Mouse (Mus musculus) layer of hippocampus, adult 6 months (tissue): ENCODE measurements around the gene Fastkd5. TPM values are rescaled to one million over a fixed set of nuclear protein-coding genes. Genes with fewer than 3 reads are reported as not detected.

Experiments
- long read RNA-seq, 2 experiments: library from polyadenylated mRNA; unstranded; transcript quantifications; one replicate each; pipeline ENCODE4 v2.0.0; 2019 to 2020
- polyA plus RNA-seq: library from polyadenylated mRNA; unstranded; fragments of <200 nt; fragmentation: Nextera tagmentation; gene quantifications from 2 replicates; pipeline ENCODE4 v1.2.3, GENCODE M21; 2021

Fastkd5 gene
- polyA plus RNA-seq, result 4.0 and 5.0 TPM in 2 replicates
- long read RNA-seq, experiment 1, partial matches to known transcripts, result 0 of 5 reads
- long read RNA-seq, experiment 1, other reads (novel, unspliced or antisense), result 0 of 5 reads
- long read RNA-seq, experiment 2, transcript Fastkd5-201 (2 exons, 3,015 nt), result major isoform, 10 of 14 reads
- long read RNA-seq, experiment 2, partial matches to known transcripts, result 0 of 14 reads
- long read RNA-seq, experiment 2, other reads (novel, unspliced or antisense), result 1 of 14 reads

DNA sequence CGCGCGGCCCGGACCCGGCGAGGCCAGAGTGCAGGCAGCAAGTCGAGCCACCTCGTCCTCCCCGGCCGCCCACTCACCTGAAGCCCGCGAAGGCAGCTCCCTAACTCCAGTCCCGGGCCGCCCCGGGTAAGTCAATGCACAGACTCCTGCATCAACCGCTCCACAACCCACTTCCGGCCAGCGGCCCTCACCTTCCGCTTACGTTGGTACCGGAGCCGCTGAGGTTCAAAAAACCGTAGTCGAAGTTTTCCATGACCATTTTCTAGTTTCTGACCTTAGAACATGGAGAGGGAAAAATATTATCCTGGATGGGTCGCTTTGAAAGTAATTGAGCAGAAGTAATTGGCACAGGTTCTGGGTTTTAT is at the start of gene Fastkd5, which contains the start of gene Ubox5:
Gene Fastkd5, minus strand, starts transcription at position 189 of the 365 bp plus-strand sequence.
Gene Ubox5, minus strand, starts transcription at position 200 of the 365 bp plus-strand sequence.

DNA sequence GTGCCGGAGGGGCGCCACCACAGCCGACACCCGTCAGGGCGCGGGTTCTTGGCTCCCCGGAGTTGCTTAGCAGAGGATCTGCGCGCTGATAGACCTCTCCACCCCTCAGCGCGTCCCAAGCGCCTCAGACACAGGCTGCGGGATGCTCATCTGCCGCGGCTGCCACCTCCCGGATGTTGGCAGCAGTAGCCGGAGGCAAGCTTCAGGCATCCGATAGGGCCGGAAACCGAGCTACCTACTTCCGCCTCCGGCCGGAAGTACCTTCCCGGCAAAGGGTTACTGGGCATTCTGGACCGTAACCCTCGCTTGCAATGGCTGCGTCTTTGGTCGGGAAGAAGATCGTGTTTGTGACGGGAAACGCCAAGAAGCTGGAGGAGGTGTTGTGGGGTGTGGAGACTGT is 37.7 kb upstream of the Fastkd5 start, which contains the start of gene Itpa:
Gene Itpa, plus strand, starts transcription at position 52 of the 400 bp plus-strand sequence.

DNA sequence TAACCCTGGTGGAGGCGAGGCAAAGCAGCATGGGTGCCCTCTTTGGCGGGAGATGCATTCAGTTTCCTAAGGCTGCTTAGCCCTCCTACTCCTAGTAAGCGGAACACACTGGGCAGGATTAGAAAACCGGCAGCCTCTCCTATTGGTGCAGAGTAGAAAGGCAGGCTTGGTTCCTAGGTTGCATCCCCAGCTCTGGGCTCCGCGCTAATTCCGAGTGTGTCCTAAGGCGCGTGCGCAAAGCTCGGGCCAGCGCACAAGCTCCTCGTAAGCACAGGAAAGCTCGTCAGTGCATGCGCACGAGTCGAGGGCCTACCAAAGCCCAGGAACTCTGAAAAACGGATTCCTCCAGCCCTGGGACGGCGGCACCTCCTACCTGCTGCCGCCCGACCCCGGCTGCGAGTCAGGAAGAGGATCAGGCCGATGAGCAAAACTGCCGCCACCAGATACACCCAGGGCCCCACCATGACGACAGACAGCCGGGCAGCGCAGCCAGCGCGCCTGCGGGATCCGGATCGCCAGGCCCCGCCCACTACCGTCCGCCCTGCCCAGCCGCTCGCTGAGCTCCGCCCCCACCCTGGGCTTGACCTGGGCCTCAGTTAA is 34.4 kb upstream of the Fastkd5 start, which contains the start of gene Ddrgk1:
Gene Ddrgk1, minus strand, starts transcription at position 558 of the 600 bp plus-strand sequence.

DNA sequence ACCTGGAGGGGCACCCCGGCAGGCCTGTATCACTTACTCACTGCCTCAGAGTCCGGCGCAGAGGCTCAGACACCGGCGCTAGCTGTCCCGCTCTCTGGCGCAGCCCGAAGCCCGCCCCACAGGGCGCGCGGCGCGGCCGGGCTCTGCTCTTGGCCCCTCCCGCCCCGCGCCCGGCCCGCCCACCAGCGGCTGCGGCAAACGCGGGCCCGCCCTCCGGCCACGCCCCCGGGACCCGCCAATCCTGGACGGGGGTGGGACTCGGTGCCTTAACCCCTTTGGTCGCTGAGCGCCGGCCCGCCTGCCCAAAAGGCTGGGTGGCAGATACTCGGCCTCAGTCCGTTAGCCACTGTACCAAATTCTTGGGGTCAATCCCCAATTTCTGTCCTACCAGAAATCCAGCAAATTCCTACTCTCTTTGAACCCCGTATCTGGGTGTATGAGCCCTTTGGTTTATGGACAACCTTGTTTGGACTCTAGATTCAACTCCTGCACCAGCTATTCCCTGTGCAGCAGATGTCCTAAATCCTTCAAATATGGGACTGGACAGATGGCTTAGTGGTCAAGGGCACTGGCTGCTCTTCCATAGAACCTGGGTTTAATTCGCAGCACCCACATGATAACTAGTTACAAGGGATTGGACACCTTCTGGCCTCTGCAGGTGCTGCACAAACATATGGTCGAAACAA is 13.0 kb upstream of the Fastkd5 start, which contains the start of gene Lzts3:
Gene Lzts3, minus strand, starts transcription at position 120 of the 686 bp plus-strand sequence.

DNA sequence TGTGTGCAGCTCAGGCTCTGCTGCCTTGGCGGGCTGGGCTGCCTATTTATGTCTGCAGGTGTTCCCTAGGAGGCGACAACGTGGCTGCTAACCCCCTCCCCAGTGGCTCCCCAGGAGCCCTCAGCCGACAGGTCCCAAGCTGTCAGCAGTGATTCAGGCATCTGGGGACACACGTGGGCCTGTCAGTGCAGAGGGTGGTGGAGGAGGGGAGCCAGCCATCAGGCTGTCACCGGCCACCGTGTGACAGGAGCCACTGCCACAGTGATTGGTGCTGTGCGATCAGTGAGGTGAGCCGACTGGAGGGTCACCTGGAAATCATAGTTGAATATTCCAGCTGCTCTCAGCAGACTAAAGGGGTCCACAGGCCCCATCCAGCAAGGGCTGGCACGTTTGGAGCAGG is 47.3 kb downstream of the Fastkd5 start, which contains the start of gene Avp:
Gene Avp, minus strand, starts transcription at position 3 of the 400 bp plus-strand sequence.

DNA sequence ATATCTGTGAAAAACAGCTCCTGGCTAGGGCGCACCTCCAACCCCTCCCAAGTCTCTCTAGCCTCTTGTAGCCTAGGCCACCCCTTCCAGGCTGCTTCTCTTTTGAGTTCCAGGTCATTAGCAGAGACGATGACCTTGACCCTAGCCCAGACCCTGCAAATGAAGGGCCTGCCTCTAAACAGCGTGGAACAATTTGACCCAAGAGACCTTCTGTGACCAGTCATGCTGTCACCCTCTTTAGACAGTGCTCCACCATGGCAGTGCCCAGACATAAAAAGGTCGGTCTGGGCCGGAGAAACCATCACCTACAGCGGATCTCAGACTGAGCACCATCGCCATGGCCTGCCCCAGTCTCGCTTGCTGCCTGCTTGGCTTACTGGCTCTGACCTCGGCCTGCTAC is 54.0 kb downstream of the Fastkd5 start, which contains the start of gene Oxt:
Gene Oxt, plus strand, starts transcription at position 301 of the 400 bp plus-strand sequence.

Other genes with a start within 250 kb of the Fastkd5 start
- gene Cpxm1, start 232.5 kb downstream of the Fastkd5 start, polyA plus RNA-seq, result 3.4 and 4.6 TPM in 2 replicates
- not detected in 2 replicates for gene Gm28372, start 224.8 kb downstream of the Fastkd5 start, polyA plus RNA-seq
- not detected in 2 replicates for gene 1700020A23Rik, start 224.8 kb downstream of the Fastkd5 start, polyA plus RNA-seq
- gene Tmem239, start 223.5 kb downstream of the Fastkd5 start, polyA plus RNA-seq, result not detected in 2 replicates
- 38.8 and 40.9 TPM in 2 replicates for gene Vps16, start 205.7 kb downstream of the Fastkd5 start, polyA plus RNA-seq
- gene Pced1a, start 205.3 kb downstream of the Fastkd5 start, polyA plus RNA-seq, result 8.1 and 9.5 TPM in 2 replicates
- 31.9 and 37.4 TPM in 2 replicates for gene Ptpra, start 179.7 kb downstream of the Fastkd5 start, polyA plus RNA-seq
- 148 and 163 TPM in 2 replicates for gene Mrps26, start 66.3 kb downstream of the Fastkd5 start, polyA plus RNA-seq
- 0.72 TPM in 1 of 2 replicates, not detected in the other for gene Oxt, start 53.9 kb downstream of the Fastkd5 start, polyA plus RNA-seq
- 1.1 and 2.4 TPM in 2 replicates for gene Avp, start 47.5 kb downstream of the Fastkd5 start, polyA plus RNA-seq
- gene Ubox5, start within 50 bp of the Fastkd5 start, polyA plus RNA-seq, result 9.5 and 10.4 TPM in 2 replicates
- 3.8 and 5.3 TPM in 2 replicates for gene Lzts3, start 12.8 kb upstream of the Fastkd5 start, polyA plus RNA-seq
- 182 and 186 TPM in 2 replicates for gene Ddrgk1, start 34.6 kb upstream of the Fastkd5 start, polyA plus RNA-seq
- gene Itpa, start 37.6 kb upstream of the Fastkd5 start, polyA plus RNA-seq, result 47.2 and 58.9 TPM in 2 replicates
- gene Slc4a11, start 67.5 kb upstream of the Fastkd5 start, polyA plus RNA-seq, result 0.28 and 1.1 TPM in 2 replicates